Mouse (Mus musculus): ENCODE measurements around the gene Fez1.

Fez1 gene

DNA sequence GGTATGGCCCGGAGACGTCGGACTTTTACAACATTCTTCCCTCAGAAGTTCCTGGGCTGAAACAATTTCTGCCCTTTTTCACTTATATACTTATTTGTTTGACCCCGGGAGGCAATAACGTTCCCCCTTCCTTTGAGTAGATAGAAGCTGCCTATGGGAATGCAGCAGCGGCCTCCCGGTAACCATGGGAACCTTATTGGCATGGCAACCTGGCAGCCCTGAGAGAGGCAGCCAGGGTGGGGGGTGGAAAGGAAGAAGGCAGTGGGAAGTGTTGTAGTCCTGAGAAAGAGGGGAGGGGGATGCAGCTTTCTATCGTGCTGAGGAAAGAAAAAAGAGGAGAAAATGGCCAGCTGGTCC is at the start of gene Fez1:
Gene Fez1 (plus strand): TSS at position 221 of the 357 bp plus-strand sequence.
- DNase-seq (ENCODE audit: inconsistent age in 2 of 2, low spot score in 1 of 2): peak; percentile 11 to 35

DNA sequence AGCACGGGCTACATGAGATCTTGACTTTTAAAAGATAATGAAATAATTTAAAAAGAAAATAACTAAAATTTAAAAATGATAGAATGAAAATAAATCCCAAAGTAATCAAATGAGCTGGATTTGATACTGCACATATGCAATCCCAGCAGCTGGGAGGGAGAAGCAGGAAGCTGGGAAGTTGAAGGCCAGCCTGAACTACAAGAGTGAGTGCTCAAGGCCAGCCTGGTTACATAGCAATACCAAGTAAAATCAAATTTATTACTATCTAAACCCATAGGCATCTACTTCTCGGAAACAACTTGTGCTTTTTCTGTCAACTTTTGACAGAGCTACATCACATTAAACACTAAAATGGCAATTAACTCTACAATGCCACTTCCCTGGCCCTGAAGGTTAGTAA is 37.7 kb upstream of the Fez1 start:
- DNase-seq (ENCODE audit: inconsistent age in 2 of 2, low spot score in 1 of 2): peak; percentile 60 to 76

DNA sequence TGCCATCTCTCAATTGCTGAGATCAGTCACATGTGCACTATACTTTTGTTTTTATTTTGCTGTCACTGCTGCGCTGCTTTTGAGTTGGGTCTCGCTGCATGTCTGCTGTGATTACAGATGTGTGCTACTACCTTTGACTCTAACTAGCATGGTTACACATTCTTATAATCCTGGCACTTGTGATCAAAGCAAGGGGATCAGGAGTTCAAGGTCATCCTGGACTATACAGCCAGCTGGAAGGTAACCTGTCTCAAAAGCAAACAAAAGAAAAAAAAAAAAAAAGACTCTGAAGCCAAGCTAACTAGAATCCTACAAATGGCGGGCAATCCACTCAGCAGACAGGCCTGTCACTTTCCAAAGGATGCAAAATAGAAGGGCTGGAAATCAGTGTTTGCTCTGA is 29.5 kb upstream of the Fez1 start:
- no peak for DNase-seq (ENCODE audit: inconsistent age in 2 of 2, low spot score in 1 of 2)

DNA sequence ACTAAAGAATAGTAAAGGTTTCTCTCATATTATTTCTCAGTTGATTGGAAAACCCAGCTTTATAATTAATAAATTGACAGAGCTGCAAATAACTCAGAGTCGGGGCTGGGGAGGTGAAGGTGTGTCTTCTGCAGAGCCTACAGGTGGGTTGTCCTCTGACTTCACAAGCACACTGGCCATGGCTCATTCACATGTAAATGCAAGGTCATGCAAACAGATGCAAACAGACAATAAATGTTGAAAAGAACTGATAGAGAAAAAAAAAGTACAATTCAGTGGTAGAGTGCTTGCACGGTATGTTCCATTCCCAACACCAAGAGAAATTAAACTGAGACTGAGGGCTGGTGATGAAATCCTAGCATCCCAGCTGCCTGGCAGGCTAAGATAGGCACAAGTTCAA is 27.2 kb upstream of the Fez1 start:
- DNase-seq (ENCODE audit: inconsistent age in 2 of 2, low spot score in 1 of 2): no peak

DNA sequence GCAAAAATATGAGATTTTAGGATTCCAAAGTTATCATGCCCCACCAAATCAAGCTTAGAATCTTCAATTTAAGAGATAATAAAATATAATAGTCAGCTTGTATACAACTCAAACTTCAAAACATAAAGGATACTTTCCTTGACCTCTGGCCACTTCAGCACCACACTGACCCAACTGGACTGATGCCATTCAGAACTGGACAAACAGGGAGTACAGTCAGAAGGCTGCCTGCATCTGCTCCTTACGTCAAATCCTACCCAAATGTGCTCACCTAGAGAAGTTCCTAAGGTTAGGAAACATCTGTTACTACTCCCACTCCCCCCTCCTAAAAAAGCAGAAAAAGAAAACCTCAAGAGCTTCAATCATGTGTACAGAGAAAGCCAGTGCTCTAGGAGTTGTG is 26.1 kb upstream of the Fez1 start:
- peak; percentile 28 to 60 for DNase-seq (ENCODE audit: inconsistent age in 2 of 2, low spot score in 1 of 2)

DNA sequence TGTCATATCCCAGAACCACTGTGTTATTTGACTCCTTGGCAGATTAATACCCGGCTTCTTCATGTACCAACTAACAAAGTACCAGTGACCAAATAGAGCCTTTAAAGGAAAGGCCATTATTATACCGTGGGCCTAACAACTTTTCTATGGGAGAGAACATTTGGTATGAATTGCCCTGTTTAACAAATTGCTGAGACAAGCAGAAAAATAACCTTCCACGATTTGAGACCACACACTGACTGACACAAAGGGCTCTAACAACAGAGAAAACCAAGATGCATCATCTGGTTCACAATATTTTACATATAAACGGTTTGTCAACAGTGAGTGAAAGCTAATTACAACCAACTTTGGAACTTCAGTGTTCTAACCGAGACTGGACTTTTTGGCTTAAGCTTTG is 25.4 kb upstream of the Fez1 start:
- no peak for DNase-seq (ENCODE audit: inconsistent age in 2 of 2, low spot score in 1 of 2)

DNA sequence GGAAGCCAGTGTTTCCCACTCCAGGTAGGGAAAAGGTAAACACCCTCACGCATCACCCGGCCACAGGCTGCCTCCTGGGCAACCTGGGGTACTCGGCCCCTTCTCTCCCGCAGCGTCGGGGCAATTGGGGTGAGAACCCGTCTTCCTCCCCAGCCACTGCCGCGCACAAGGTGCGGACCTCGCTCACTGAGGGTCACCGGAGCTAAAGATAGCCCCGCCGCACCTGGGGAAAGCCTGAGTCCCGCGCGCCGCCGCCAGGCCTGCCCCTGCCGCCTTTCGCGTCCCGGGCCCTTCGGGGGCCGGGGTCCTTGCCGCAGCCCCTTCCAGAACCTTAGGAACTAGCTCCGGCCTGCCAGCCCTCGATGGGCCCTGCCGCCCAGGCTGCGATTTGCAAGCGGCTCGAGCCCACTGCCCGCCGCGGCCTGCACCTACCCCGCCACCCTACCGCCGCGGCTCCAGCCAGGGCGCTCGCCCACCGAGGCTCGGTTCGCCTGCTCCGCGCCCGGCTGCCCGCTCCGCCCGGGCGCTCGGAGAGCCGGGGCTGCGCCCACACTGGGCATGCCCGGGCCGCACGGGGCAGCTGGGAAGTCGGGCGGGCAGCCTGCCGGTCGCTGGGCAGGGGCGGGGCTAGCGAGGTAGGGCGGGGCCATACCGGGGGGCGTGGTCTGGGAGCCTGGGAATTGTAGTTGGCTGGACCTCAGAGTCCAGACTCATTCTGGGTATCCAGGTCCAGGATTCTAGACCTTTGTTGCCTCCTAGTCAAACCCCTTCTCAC is 24.7 kb upstream of the Fez1 start, which contains the start of gene Ei24:
Gene Ei24 (minus strand): TSS at position 613 of the 775 bp plus-strand sequence.
- peak; percentile 96 to 99 for DNase-seq (ENCODE audit: inconsistent age in 2 of 2, low spot score in 1 of 2)

DNA sequence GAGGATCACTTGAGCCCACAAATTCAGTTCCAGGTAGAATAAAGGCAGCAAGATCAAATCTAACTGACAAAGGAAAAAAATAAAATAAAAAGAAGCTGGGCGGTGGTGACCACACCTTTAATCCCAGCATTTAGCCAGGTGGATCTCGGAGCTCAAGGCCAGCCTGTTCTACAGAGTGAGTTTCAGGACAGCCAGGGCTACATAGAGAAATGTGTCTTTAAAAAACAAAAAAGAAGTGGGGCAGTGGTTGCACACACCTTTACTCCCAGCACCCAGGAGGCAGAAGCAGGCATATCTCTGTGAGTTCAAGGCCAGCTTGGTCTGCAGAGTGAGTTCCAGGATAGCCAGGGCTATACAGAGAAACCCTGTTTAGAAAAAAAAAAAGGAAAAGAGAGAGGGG is 19.7 kb upstream of the Fez1 start:
- no peak for DNase-seq (ENCODE audit: inconsistent age in 2 of 2, low spot score in 1 of 2)

DNA sequence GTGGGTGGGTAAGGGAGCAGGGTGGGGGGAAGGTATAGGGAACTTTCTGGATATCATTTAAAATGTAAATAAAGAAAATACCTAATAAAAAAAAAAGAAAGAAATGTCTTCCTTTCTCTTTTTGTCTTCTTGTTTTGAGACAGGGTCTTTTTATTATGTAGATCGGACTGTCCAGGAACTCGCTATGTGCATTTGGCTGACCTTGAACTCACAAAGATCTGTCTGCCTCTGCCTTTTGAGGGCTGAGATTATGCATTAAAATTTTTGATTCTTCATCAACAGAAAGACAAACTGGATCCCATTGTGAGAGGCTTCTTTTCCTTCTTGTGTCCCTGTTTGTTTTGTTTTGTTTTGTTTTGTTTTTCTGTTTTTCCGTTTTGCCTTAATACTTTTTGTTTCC is 18.7 kb upstream of the Fez1 start:
- DNase-seq (ENCODE audit: inconsistent age in 2 of 2, low spot score in 1 of 2): no peak

DNA sequence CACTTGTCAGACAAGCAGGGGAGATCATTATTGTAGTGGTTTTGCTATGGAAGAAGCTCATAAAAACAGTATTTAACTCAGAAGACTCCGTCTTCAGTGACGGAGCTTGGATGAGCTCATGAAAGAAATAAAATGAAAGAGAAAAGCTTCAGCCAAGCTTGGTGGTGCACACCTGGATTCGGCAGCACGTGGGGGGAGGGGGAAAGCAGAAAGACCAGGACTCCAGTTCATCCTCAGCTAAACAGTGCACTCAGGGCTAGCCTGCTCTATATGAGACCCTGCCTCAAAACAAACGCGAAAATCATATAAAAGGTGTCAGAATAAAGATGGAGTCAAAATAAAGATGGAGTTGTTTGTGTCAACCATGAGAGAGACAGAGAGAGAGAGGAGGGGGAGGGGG is 18.3 kb upstream of the Fez1 start:
- no peak for DNase-seq (ENCODE audit: inconsistent age in 2 of 2, low spot score in 1 of 2)

DNA sequence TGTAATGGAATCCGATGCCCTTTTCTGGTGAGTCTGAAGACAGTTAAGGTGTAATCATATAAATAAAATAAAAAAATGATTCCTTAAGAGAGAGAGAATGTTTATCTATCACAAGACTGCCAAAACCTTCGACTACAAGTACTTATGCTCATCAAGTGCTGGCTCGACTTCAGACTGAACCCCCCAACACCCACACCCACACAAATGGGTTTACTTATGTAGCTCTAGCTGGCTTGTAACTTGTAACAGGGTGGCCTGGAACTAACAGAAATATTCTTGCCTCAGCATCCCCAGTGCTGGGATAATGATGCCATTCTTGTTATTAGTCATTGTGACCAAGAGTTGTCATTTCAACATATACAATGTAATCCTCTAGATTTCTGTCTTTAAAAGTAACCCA is 17.7 kb upstream of the Fez1 start:
- no peak for DNase-seq (ENCODE audit: inconsistent age in 2 of 2, low spot score in 1 of 2)

DNA sequence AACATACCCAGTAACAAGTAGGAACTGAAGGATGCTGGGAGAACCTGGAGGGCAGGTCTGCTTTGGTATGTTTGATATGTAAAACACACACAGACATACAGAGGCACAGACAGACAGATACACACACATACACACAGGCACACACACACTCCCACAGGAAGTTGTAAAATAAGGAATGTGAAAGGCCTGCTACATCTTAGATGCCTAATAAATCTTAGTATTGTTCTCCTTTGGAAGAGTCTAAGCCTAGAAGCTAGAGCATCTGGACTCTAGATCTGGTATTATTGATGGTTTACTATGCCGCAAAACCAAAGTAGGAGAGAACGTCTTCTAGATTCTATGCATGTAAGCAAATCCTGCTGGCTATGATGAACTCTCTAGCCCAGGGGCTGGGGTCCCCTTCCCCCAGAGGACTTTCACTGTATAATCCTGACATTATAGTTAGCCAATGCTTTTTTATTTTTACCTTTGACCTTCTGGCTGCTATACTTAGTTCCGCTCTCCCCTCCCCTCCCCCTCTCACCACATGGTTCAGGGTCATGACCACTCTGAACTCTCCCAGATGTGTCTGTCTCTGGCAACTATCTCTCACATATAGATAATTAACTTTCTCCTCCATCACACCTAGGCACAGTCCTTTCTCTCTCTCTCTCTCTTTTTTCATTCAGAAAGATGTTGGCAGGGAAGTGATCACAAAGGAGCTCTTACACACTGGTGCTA is 16.2 kb upstream of the Fez1 start:
- DNase-seq (ENCODE audit: inconsistent age in 2 of 2, low spot score in 1 of 2): no peak

DNA sequence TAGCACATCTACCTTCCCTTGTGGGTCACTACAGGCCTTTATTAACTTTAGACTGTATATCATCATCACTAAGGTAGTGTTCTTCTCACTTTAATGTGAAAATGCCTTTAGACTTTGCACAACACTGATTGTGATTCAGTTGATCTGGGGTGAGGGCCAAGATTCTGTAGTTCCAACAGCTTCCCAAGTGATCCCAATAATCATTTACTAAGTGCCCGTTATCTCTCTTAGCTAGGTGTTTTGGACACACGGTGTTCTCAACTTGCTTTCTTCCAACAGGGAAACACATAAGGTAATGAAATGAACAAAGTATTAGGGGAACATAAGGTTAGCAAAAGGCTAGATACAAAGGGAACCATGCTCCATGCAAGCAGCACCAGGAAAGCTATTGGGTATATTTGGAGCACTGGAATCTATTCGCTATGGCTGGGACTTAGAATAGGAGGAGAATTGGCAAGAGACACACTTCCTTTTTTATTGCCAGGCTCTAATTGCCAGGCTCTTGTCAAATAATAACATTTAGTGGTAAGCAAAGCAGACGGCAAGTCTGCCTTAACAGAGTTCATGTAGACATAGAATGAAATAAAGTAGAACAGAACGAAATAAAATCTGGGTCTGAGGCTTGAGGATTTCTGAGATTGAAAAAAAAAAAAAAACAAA is 13.4 kb upstream of the Fez1 start:
- no peak for DNase-seq (ENCODE audit: inconsistent age in 2 of 2, low spot score in 1 of 2)

DNA sequence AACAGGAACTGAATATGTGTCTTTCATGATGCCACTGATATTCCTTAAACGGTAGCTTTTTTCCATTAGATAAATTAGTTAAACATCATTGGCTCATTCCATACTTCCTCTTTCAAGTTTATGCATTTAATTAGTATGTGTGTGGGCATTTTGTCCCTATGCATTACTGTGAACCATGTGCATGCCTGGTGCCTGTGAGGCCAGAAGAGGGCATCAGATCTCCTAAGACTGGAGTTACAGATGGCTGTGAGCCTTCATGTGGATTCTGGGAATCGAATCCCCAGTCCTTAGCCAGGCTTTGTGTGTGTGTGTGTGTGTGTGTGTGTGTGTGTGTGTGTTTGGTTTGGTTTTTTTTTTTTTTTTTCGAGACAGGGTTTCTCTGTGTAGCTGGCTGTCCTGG is 7.2 kb upstream of the Fez1 start:
- no peak for DNase-seq (ENCODE audit: inconsistent age in 2 of 2, low spot score in 1 of 2)

DNA sequence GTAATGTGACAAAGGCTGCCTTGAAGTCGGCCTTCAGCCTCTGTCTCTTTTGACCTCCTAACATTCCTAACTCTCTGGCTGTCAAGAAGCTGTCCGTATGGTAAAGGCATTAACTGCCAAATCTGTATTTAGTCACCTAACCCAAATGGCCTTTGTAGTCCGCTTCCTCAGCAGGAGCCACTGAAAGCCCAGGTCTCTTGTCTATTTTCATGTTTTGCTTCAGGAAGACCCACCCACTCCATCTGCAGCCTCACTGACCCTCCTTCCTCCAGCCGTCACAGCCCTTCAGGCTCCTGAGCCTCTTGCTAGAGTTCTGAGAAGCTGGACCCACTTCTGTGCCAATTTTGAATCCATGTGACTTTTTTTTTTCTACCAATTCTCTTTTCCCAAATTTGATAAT is 2.8 kb upstream of the Fez1 start:
- DNase-seq (ENCODE audit: inconsistent age in 2 of 2, low spot score in 1 of 2): no peak

DNA sequence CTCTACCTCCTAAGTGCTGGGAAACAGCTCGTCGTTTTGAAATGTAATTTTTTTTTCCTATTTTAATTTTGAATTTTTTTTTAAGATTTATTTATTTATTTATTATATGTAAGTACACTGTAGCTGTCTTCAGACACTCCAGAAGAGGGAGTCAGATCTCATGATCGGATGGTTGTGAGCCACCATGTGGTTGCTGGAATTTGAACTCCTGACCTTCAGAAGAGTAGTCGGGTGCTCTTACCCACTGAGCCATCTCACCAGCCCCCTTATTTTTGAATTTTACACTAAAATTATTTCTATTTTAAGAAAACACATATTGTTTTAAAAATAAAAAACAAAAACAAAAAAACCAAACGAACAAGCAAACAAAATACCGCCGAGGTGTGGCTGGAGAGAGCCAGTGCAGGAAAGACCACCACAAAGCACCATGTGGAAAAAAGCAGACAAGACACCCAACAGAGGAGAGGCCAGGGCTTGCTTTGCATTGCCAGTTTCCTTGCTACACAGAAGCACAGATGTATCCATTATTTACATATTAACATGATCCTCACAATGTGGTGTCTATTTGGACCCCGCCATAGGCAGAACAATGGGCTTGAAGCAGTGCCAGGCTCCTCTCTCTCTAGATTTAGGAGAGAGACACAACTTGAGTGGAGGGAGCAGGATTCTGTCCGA is 558 bp upstream of the Fez1 start:
- DNase-seq (ENCODE audit: inconsistent age in 2 of 2, low spot score in 1 of 2): no peak

DNA sequence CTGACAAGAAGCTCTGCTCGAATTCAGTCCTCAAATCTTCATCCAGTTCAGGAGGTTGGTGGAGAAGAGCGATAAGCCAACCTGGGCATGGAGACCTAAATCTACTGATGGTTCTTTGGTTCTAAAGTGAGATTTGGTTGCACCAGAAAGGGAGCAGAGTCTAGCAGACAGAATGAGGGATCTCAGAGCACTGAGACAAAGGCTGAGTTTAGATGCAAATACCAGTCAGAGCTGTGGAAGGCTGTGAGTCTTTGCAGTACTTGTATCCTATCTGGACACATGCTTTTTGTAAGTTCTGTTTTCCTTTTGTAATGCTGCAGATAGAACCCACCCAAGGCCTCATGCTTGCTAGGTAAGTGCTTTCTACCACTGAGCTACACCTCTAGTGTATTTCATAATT is 360 bp downstream of the Fez1 start:
- no peak for DNase-seq (ENCODE audit: inconsistent age in 2 of 2, low spot score in 1 of 2)

DNA sequence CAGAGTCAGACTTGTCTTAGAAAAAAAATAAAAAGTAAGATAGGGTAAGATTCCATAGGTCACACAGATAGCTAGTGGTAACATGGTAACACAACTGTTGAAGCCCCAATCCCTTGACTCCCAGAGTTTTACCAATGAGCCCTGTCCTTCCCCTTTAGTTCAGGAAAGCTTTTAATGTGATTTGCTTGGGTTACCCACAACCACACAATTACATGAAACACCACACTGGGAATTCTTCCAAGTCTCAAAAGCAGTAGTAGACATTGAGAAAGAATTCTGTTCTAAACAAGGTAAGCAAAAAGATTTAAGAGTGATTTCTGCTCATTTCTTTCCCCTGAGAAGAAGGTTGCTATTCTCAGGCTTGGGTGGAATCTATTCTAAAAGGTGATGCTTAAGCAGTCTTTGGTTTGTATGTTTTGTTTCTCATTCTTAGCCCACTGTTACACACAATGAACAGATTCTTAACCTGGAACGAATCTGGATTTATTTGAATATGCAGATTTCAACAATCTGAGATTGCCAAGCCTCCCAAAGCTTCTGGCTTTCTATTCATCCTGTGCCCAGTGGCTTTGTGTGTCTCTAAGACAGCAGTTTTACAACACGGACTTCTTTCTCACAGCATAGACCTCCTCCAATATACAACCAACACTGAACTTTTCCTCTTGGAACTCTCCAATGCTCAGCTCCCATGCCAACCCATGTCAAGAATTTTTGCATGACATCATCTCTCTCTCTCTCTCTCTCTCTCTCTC is 5.1 kb downstream of the Fez1 start:
- no peak for DNase-seq (ENCODE audit: inconsistent age in 2 of 2, low spot score in 1 of 2)

DNA sequence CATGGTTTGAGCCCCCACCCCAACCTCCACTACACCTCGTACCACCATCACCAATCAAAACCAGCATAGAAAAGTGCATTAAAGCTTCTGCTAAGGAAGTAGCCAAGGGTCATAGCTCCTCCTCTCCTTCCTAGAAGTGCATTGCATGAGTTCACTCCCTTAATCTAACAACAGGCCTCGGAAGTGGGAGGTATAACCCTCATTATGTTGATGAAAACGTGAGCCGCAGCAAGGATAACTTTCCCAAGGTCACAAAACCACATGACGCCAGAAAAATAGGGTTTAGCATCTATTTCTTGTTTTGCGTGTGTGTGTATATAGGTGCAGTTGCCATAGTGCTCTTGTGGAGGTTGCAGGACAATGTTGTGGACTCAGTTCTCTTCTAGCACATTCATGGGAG is 9.7 kb downstream of the Fez1 start:
- no peak for DNase-seq (ENCODE audit: inconsistent age in 2 of 2, low spot score in 1 of 2)

DNA sequence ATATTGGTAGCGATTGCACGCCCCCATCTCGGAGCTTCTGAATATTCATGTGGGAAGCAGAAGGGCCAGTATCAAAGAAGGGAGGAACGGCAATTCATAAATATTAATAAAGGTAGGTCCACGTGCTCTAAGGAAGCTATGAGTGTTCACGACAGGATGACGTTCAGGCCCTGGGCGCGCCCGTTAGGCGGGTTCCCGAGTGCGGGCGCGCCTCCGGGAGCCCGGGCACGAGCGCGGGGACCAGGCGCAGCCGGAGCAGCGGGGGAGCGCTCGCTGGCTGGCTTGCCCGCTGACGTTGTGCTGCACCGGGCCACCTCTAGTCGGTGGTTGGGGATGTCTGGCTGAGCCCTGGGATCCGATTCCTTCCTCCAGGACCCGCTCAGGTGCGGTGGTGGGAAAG is 10.9 kb downstream of the Fez1 start:
- peak; percentile 82 to 89 for DNase-seq (ENCODE audit: inconsistent age in 2 of 2, low spot score in 1 of 2)

All from adrenal gland, adult (tissue).